8 mouse cellular contexts compared by ENCODE assay signal in genomic region chr16:94327781-94328711, GRCm38 (mm10). TPM values are rescaled to one million over a fixed set of nuclear protein-coding genes. Genes with fewer than 3 reads are reported as not detected.
DNase-seq lines count a peak whose midpoint lies in the region; ATAC-seq and TF ChIP-seq lines count a peak whose summit lies in the region.

Gene Ripply3, plus strand, starts transcription at chr16:94328420.

- peak within 1 kb of the TSS; percentile 62 for H3K9ac ChIP-seq in heart, postnatal 0 days (replicated peaks; ENCODE audit: low read depth, low read length)

- under 1% methylated on average over 63 of the region's 63 CpGs for WGBS in heart, postnatal 0 days
- WGBS in small intestine, adult 2 months, result 2% methylated on average over 63 of the region's 63 CpGs

- peak within 1 kb of the TSS; percentile 71 for H3K4me3 ChIP-seq in heart, postnatal 0 days (ENCODE audit: low read depth, low read length)
- peak within 1 kb of the TSS; percentile 66 for H3K4me3 ChIP-seq in small intestine, adult 2 months (ENCODE audit: low read depth, low read length)

- peak within 1 kb of the TSS; percentile 33; the same call in 1 of the 2 replicates for H3K27ac ChIP-seq in heart, postnatal 0 days (ENCODE audit: low read depth)
- H3K27ac ChIP-seq in small intestine, adult 2 months (ENCODE audit: insufficient read depth, low read depth, low read length), result no peak within 1 kb of the TSS

- TF ChIP-seq CTCF in heart, postnatal 0 days (IDR thresholded peaks at IDR 0.05; ENCODE audit: low read depth), result no peak
- no peak for TF ChIP-seq CTCF in small intestine, adult 2 months (IDR thresholded peaks at IDR 0.05; ENCODE audit: extremely low read depth, insufficient read length, insufficient replicate concordance, low read depth, low read length)

- H3K9me3 ChIP-seq in heart, postnatal 0 days (replicated peaks; ENCODE audit: control insufficient read depth, low read length), result no peaks in the 10 kb centered on the region

- H3K27me3 ChIP-seq in heart, postnatal 0 days (ENCODE audit: control insufficient read depth, insufficient read depth, low read length), result 0 out of 2 replicates have a peak, but pooled peaks cover 3% of the 10 kb centered on the region
- H3K27me3 ChIP-seq in small intestine, adult 2 months (ENCODE audit: control insufficient read depth, insufficient read depth, low read length), result 0 out of 2 replicates have a peak, but pooled peaks cover 9% of the 10 kb centered on the region

- H3K36me3 ChIP-seq in heart, postnatal 0 days (replicated peaks; ENCODE audit: control insufficient read depth, insufficient read depth, low read length), result no peaks in the 10 kb centered on the region
- no peaks in the 10 kb centered on the region for H3K36me3 ChIP-seq in small intestine, adult 2 months (ENCODE audit: control insufficient read depth, insufficient read depth, low read length)

- DNase-seq in thymus, postnatal 0 days (ENCODE audit: low spot score), result peak; percentile 4
- no peak for DNase-seq in thymus, postnatal 25 days
- peak; percentile 35 for DNase-seq in heart, postnatal 0 days (ENCODE audit: low spot score)
- peak; percentile 83 for DNase-seq in kidney, postnatal 10 days
- peak; percentile 81 to 90 for DNase-seq in lung, postnatal 4 days
- DNase-seq in layer of hippocampus, adult 8-10 months (ENCODE audit: low spot score in 2 of 2), result no peak

- TF ChIP-seq EP300 in heart, postnatal 0 days (IDR thresholded peaks at IDR 0.05; ENCODE audit: low read depth), result no peak

- ATAC-seq in erythroblast, adult 5-6 weeks (replicated peaks; ENCODE audit: low FRiP score, poor library complexity, severe bottlenecking), result 0 out of 2 replicates have a peak, but pooled peaks have one; percentile 29
- peak; percentile 71 for ATAC-seq in heart, postnatal 0 days (ENCODE audit: insufficient read depth, low read depth)

- no peak for TF ChIP-seq POLR2A in small intestine, adult 2 months (IDR thresholded peaks at IDR 0.05; ENCODE audit: low read depth, low read length)

- H3K4me1 ChIP-seq in heart, postnatal 0 days (ENCODE audit: control insufficient read depth, insufficient read depth), result 0 out of 2 replicates have a peak, but pooled peaks cover 3% of the 10 kb centered on the region
- H3K4me1 ChIP-seq in small intestine, adult 2 months (ENCODE audit: control insufficient read depth, insufficient read depth, insufficient read length, low read length), result peaks cover 2% of the 10 kb centered on the region

- H3K4me2 ChIP-seq in heart, postnatal 0 days (ENCODE audit: low read depth, low read length), result peak within 1 kb of the TSS; percentile 93

RNA-seq across cellular contexts. Expression of gene Ripply3, which starts in this region (rescaled TPM):
- polyA plus RNA-seq in thymus, postnatal 0 days (2015; fragmentation: Nextera tagmentation; extraction: Ambion mirVana), result 2.2 and 2.5 TPM in 2 replicates
- total RNA-seq in erythroblast, adult 5-6 weeks (2015; ENCODE audit: low replicate concordance), result not detected in 2 replicates
- not detected in 2 replicates for total RNA-seq in erythroblast, adult 5-6 weeks (2017; ENCODE audit: low replicate concordance)
- 3.9 and 4.6 TPM in 2 replicates for total RNA-seq in heart, postnatal 0 days (2014; rRNA removed; ENCODE audit: low replicate concordance)
- polyA plus RNA-seq in heart, postnatal 0 days (2015; fragmentation: Nextera tagmentation; extraction: Ambion mirVana), result 4.5 and 5.3 TPM in 2 replicates
- polyA plus RNA-seq in small intestine, adult 2 months (2012; rRNA removed), result 0.47 and 2.5 TPM in 2 replicates
- total RNA-seq in layer of hippocampus, adult 8-10 months (2022), result under 1 TPM in 3 of 4 experiments, not detected in 1; 0.21 to 0.71 (median 0.57) TPM

Comparison
In these comparisons a context has a peak if more than half of its experiments do, and no peak if none do; other contexts are left out.
1. DNase-seq: peak in thymus, postnatal 0 days (single experiment), heart, postnatal 0 days (single experiment), kidney, postnatal 10 days (single experiment) and lung, postnatal 4 days (2 of 2); none in thymus, postnatal 25 days (single experiment) and layer of hippocampus, adult 8-10 months (0 of 2).
2. Peak in ATAC-seq in erythroblast, adult 5-6 weeks; RNA of the gene not detected or under 1 TPM.